32 mouse cellular contexts compared by ENCODE assay signal in genomic region chr17:7366676-7367374, GRCm38 (mm10). TPM values are rescaled to one million over a fixed set of nuclear protein-coding genes. Genes with fewer than 3 reads are reported as not detected.
DNase-seq lines count a peak whose midpoint lies in the region; ATAC-seq lines count a peak whose summit lies in the region.
"Not testable (repeated sequence)": the region's sequence is repeated elsewhere in the genome, so short reads cannot be mapped to it uniquely, and the experiment has no call there.
"Had no signal": no experiment of that assay in that cellular context is flagged by ENCODE, and none has a peak within 500 bp of the region (broad histone marks: within the 10 kb centered on the region; RNA-seq: fewer than 3 reads in every experiment).

No protein-coding gene starts in this region.

- not testable (repeated sequence) for H3K9ac ChIP-seq in forebrain, embryonic 13.5 days; hindbrain, embryonic 15.5 days; midbrain, embryonic 15.5 days; neural tube, embryonic 13.5 days

- not testable (repeated sequence) for H3K9me3 ChIP-seq in forebrain, embryonic 13.5 days (replicated peaks); hindbrain, embryonic 15.5 days; midbrain, embryonic 15.5 days; neural tube, embryonic 13.5 days

- H3K27ac ChIP-seq in forebrain, embryonic 13.5 days; hindbrain, embryonic 15.5 days (replicated peaks); neural tube, embryonic 13.5 days (replicated peaks): not testable (repeated sequence)
- H3K27ac ChIP-seq in midbrain, embryonic 15.5 days, result peak overlapping the region; percentile 63; the same call in 1 of the 2 replicates

- H3K27me3 ChIP-seq in forebrain, embryonic 13.5 days; hindbrain, embryonic 15.5 days; midbrain, embryonic 15.5 days (replicated peaks); neural tube, embryonic 13.5 days: not testable (repeated sequence)

- H3K36me3 ChIP-seq in forebrain, embryonic 13.5 days (ENCODE audit: poor library complexity, severe bottlenecking); hindbrain, embryonic 15.5 days; midbrain, embryonic 15.5 days (replicated peaks); neural tube, embryonic 13.5 days: not testable (repeated sequence)

- WGBS in forebrain, embryonic 13.5 days, result 36% methylated on average over 4 of the region's 7 CpGs
- WGBS in hindbrain, embryonic 15.5 days, result 15% methylated on average over 4 of the region's 7 CpGs
- 27% methylated on average over 4 of the region's 7 CpGs for WGBS in midbrain, embryonic 15.5 days
- WGBS in neural tube, embryonic 13.5 days, result 20% methylated on average over 5 of the region's 7 CpGs

- intact Hi-C loops in left cerebral cortex, postnatal 14 days (cut with DNase I), result not testable (repeated sequence)

- H3K4me1 ChIP-seq in forebrain, embryonic 13.5 days; hindbrain, embryonic 15.5 days (replicated peaks); midbrain, embryonic 15.5 days; neural tube, embryonic 13.5 days (replicated peaks): not testable (repeated sequence)

- ATAC-seq in forebrain, embryonic 13.5 days, result peak; percentile 88
- ATAC-seq in frontal cortex, adult (ENCODE audit: low TSS enrichment), result peak; percentile 93
- ATAC-seq in hindbrain, embryonic 15.5 days (ENCODE audit: low FRiP score, low read depth), result peak; percentile 90
- peak; percentile 94 for ATAC-seq in midbrain, embryonic 15.5 days (replicated peaks)
- ATAC-seq in neural tube, embryonic 13.5 days (ENCODE audit: low read depth), result peak; percentile 88

- H3K4me3 ChIP-seq in forebrain, embryonic 13.5 days; hindbrain, embryonic 15.5 days; midbrain, embryonic 15.5 days; neural tube, embryonic 13.5 days: not testable (repeated sequence)

- DNase-seq in left cerebral cortex, postnatal 14 days (ENCODE audit: low spot score in 2 of 2), result peak; percentile 37 to 45
- peak; percentile 14 for DNase-seq in right cerebral cortex, adult 18-20 months

- not testable (repeated sequence) for H3K4me2 ChIP-seq in forebrain, embryonic 13.5 days; hindbrain, embryonic 15.5 days; midbrain, embryonic 15.5 days; neural tube, embryonic 13.5 days

RNA-seq across cellular contexts. Expression of gene Gm49630, which starts 5.0 kb away (rescaled TPM):
- not detected in 2 replicates for polyA plus RNA-seq in forebrain, embryonic 13.5 days (2015; fragmentation: Nextera tagmentation; extraction: Ambion mirVana)
- not detected in 2 replicates for polyA plus RNA-seq in hindbrain, embryonic 15.5 days (2015; fragmentation: Nextera tagmentation; extraction: Ambion mirVana)
- total RNA-seq in left cerebral cortex, postnatal 14 days (2021), result not detected
- not detected in 2 replicates for polyA plus RNA-seq in midbrain, embryonic 15.5 days (2015; fragmentation: Nextera tagmentation; extraction: Ambion mirVana)
- not detected in 2 replicates for polyA plus RNA-seq in neural tube, embryonic 13.5 days (2015; fragmentation: Nextera tagmentation; extraction: Ambion mirVana)
- total RNA-seq: adrenal gland, postnatal 14 days; common myeloid progenitor, adult 5-6 weeks; gastrocnemius, adult 8-10 months; gastrocnemius, postnatal 4 days; heart, adult 2 months; heart, postnatal 4 days; layer of hippocampus, postnatal 10 days; left cerebral cortex, adult 18-20 months; left cerebral cortex, postnatal 36 days; megakaryocyte progenitor cell, adult 5-6 weeks had no signal
- polyA plus RNA-seq: CD4-positive, CD25-positive, alpha-beta regulatory T cell, adult 4 months; embryonic facial prominence, embryonic 13.5 days; forebrain, embryonic 10.5 days; heart, adult 2 months; heart, embryonic 12.5 days; heart, postnatal 0 days; inflammation-experienced regulatory T-cells, adult 6 months; kidney, embryonic 14.5 days; limb, embryonic 13.5 days; liver, embryonic 11.5 days; liver, embryonic 16.5 days; lung, embryonic 15.5 days; midbrain, embryonic 11.5 days; myocyte; stomach, embryonic 15.5 days; urinary bladder, adult 2 months had no signal

RNA-seq across cellular contexts. Expression of gene Ttll2, which starts 14.3 kb away (rescaled TPM):
- polyA plus RNA-seq in forebrain, embryonic 13.5 days (2015; fragmentation: Nextera tagmentation; extraction: Ambion mirVana), result not detected in 2 replicates
- polyA plus RNA-seq in hindbrain, embryonic 15.5 days (2015; fragmentation: Nextera tagmentation; extraction: Ambion mirVana), result not detected in 2 replicates
- not detected for total RNA-seq in left cerebral cortex, postnatal 14 days (2021)
- 0.13 TPM in 1 of 2 replicates, not detected in the other for polyA plus RNA-seq in midbrain, embryonic 15.5 days (2015; fragmentation: Nextera tagmentation; extraction: Ambion mirVana)
- not detected in 2 replicates for polyA plus RNA-seq in neural tube, embryonic 13.5 days (2015; fragmentation: Nextera tagmentation; extraction: Ambion mirVana)
- total RNA-seq: adrenal gland, postnatal 14 days; common myeloid progenitor, adult 5-6 weeks; gastrocnemius, adult 8-10 months; gastrocnemius, postnatal 4 days; heart, adult 2 months; heart, postnatal 4 days; layer of hippocampus, postnatal 10 days; left cerebral cortex, adult 18-20 months; left cerebral cortex, postnatal 36 days; megakaryocyte progenitor cell, adult 5-6 weeks had no signal
- polyA plus RNA-seq: CD4-positive, CD25-positive, alpha-beta regulatory T cell, adult 4 months; embryonic facial prominence, embryonic 13.5 days; forebrain, embryonic 10.5 days; heart, embryonic 12.5 days; heart, postnatal 0 days; inflammation-experienced regulatory T-cells, adult 6 months; kidney, embryonic 14.5 days; limb, embryonic 13.5 days; liver, embryonic 11.5 days; lung, embryonic 15.5 days; midbrain, embryonic 11.5 days; myocyte; stomach, embryonic 15.5 days; urinary bladder, adult 2 months had no signal

RNA-seq across cellular contexts. Expression of gene Unc93a2, which starts 18.4 kb away (rescaled TPM):
- not detected in 2 replicates for polyA plus RNA-seq in forebrain, embryonic 13.5 days (2015; fragmentation: Nextera tagmentation; extraction: Ambion mirVana)
- 0.09 TPM in 1 of 2 replicates, not detected in the other for polyA plus RNA-seq in hindbrain, embryonic 15.5 days (2015; fragmentation: Nextera tagmentation; extraction: Ambion mirVana)
- total RNA-seq in left cerebral cortex, postnatal 14 days (2021), result not detected
- 0.06 and 0.08 TPM in 2 replicates for polyA plus RNA-seq in midbrain, embryonic 15.5 days (2015; fragmentation: Nextera tagmentation; extraction: Ambion mirVana)
- not detected in 2 replicates for polyA plus RNA-seq in neural tube, embryonic 13.5 days (2015; fragmentation: Nextera tagmentation; extraction: Ambion mirVana)
- total RNA-seq: common myeloid progenitor, adult 5-6 weeks; heart, postnatal 4 days; left cerebral cortex, adult 18-20 months; left cerebral cortex, postnatal 36 days; megakaryocyte progenitor cell, adult 5-6 weeks had no signal
- polyA plus RNA-seq: CD4-positive, CD25-positive, alpha-beta regulatory T cell, adult 4 months; embryonic facial prominence, embryonic 13.5 days; forebrain, embryonic 10.5 days; heart, embryonic 12.5 days; heart, postnatal 0 days; kidney, embryonic 14.5 days; limb, embryonic 13.5 days; liver, embryonic 11.5 days; lung, embryonic 15.5 days; midbrain, embryonic 11.5 days; myocyte; stomach, embryonic 15.5 days had no signal

RNA-seq across cellular contexts. Expression of gene Tcp10a, which starts 42.4 kb away (rescaled TPM):
- not detected in 2 replicates for polyA plus RNA-seq in forebrain, embryonic 13.5 days (2015; fragmentation: Nextera tagmentation; extraction: Ambion mirVana)
- not detected in 2 replicates for polyA plus RNA-seq in hindbrain, embryonic 15.5 days (2015; fragmentation: Nextera tagmentation; extraction: Ambion mirVana)
- total RNA-seq in left cerebral cortex, postnatal 14 days (2021), result under 1 TPM in 1 of 2 experiments, not detected in 1; 0.17 TPM
- polyA plus RNA-seq in midbrain, embryonic 15.5 days (2015; fragmentation: Nextera tagmentation; extraction: Ambion mirVana), result 0.13 TPM in 1 of 2 replicates, not detected in the other
- polyA plus RNA-seq in neural tube, embryonic 13.5 days (2015; fragmentation: Nextera tagmentation; extraction: Ambion mirVana), result 0.08 TPM in 1 of 2 replicates, not detected in the other
- total RNA-seq: adrenal gland, postnatal 14 days; common myeloid progenitor, adult 5-6 weeks; gastrocnemius, postnatal 4 days; heart, adult 2 months; heart, postnatal 4 days; megakaryocyte progenitor cell, adult 5-6 weeks had no signal
- polyA plus RNA-seq: CD4-positive, CD25-positive, alpha-beta regulatory T cell, adult 4 months; embryonic facial prominence, embryonic 13.5 days; forebrain, embryonic 10.5 days; heart, embryonic 12.5 days; inflammation-experienced regulatory T-cells, adult 6 months; kidney, embryonic 14.5 days; limb, embryonic 13.5 days; liver, embryonic 11.5 days; liver, embryonic 16.5 days; midbrain, embryonic 11.5 days; myocyte; stomach, embryonic 15.5 days; urinary bladder, adult 2 months had no signal
